Mouse (Mus musculus) bone marrow macrophage, adult 2 months (primary cell): ENCODE data around the gene Calhm3.

Source experiments
- CTCF ChIP-seq: IDR thresholded peaks from 2 replicates; pipeline ENCODE4 v1.5.1; 2012; ENCODE audit warnings: low read depth, mild to moderate bottlenecking, low read length, moderate library complexity
- POLR2A ChIP-seq: IDR thresholded peaks from 2 replicates; pipeline ENCODE4 v1.6.1; 2012; ENCODE audit warnings: mild to moderate bottlenecking, low read depth, low read length, borderline replicate concordance

DNA sequence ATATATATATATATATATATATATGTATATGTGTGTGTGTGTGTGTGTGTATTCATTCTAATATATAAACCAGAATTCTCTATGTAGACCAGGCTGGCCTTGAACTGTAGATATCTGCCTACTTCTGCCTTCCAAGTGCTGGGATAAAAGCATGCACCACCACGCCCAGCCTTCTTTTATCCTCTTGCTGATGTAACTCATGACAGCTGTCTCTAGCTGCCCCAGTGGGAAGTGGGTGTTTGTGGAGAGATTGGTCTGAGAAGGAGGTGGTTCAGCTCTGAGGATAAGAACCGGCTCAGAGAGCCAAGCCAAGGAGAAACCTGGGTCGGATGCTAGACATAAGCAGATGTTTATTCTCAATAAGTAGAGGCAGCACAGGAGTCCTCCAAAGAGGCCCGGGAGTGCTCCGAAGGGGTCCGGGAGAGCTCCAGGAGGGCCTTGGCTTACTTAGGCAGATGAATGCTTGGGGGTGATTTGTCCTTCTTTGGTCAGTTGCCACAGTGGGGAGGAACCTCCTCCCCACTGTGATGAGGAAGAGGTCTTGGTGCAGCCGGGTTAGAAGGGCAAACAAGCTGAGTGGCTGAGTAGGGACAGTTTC lies 10.2 kb upstream of the Calhm3 start:
- TF ChIP-seq CTCF (no peak; the same call in 1 of the 2 replicates), POLR2A (no peak)
